ENCODE assay signal across 22 mouse cellular contexts in the genomic region with DNA sequence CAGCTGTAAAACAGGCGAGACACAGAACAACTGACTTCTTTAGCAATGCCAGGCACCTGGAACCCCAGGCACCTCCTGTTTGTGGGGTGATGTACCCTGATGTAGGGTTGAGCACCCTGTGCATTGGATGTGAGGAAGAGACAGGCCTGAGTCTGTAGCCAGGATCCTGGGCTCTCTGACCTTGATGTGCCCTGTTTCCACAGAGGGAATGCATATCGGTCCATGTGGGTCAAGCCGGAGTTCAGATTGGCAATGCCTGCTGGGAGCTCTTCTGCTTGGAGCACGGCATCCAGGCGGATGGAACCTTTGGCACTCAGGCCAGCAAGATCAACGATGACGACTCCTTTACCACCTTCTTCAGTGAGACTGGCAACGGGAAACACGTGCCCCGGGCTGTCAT. TPM values are rescaled to one million over a fixed set of nuclear protein-coding genes. Genes with fewer than 3 reads are reported as not detected.
DNase-seq lines count a peak whose midpoint lies in the region; TF ChIP-seq lines count a peak whose summit lies in the region.
"Had no signal": no experiment of that assay in that cellular context is flagged by ENCODE, and none has a peak within 500 bp of the region (broad histone marks: within the 10 kb centered on the region; RNA-seq: fewer than 3 reads in every experiment).

No protein-coding gene starts in this region.

- intact Hi-C loops in gastrocnemius, adult 2 months (cut with DNase I), result no loop called here
- intact Hi-C loops in heart, postnatal 10 days (cut with DNase I), result no loop called here

- H3K27me3 ChIP-seq in heart, embryonic 10.5 days (ENCODE audit: insufficient read depth, poor library complexity, severe bottlenecking), result no peaks in the 10 kb centered on the region; the same call in 1 of the 2 replicates
- H3K27me3 ChIP-seq: embryonic facial prominence, embryonic 12.5 days; embryonic facial prominence, embryonic 15.5 days; heart, embryonic 15.5 days had no signal

- DNase-seq in gastrocnemius, adult 2 months, result no peak
- DNase-seq in gastrocnemius, adult 18-20 months (ENCODE audit: low spot score), result no peak
- DNase-seq in heart, adult 18-20 months, result peak; percentile 44 to 49
- no peak for DNase-seq in heart, embryonic 10.5 days (ENCODE audit: low spot score)
- peak; percentile 32 to 44 for DNase-seq in heart, postnatal 10 days
- DNase-seq in heart, postnatal 4 days, result no peak
- DNase-seq in retina, postnatal 1 day, result no peak
- DNase-seq: adrenal gland, adult 8-10 months; adrenal gland, postnatal 25 days; cerebellum, adult 11 months; cerebellum, adult 2 months; cerebellum, adult 9-11 months; cerebellum, postnatal 25 days; forebrain, postnatal 0 days; gastrocnemius, postnatal 10 days; kidney, adult 18-20 months had no signal

- TF ChIP-seq CTCF in gastrocnemius, adult 2 months (IDR thresholded peaks at IDR 0.05), result no peak

- peaks cover 20% of the 10 kb centered on the region for H3K4me1 ChIP-seq in heart, embryonic 10.5 days
- H3K4me1 ChIP-seq in brown adipose tissue, adult 24 weeks (ENCODE audit: control insufficient read depth, insufficient read depth, insufficient read length, low read length), result peaks cover 22% of the 10 kb centered on the region
- H3K4me1 ChIP-seq: embryonic facial prominence, embryonic 15.5 days had no signal

- no peaks in the 10 kb centered on the region for H3K9me3 ChIP-seq in heart, embryonic 10.5 days
- H3K9me3 ChIP-seq: embryonic facial prominence, embryonic 12.5 days; embryonic facial prominence, embryonic 15.5 days; heart, embryonic 15.5 days had no signal

- 84% methylated on average over 10 of the region's 10 CpGs for WGBS in heart, embryonic 10.5 days

- peak overlapping the region; percentile 38 for H3K4me3 ChIP-seq in gastrocnemius, adult 2 months
- H3K4me3 ChIP-seq in heart, embryonic 10.5 days, result no peak overlapping the region
- H3K4me3 ChIP-seq in brown adipose tissue, adult 24 weeks (ENCODE audit: insufficient read depth, low read depth, low read length), result no peak overlapping the region
- H3K4me3 ChIP-seq: embryonic facial prominence, embryonic 12.5 days; embryonic facial prominence, embryonic 15.5 days; heart, embryonic 15.5 days had no signal

- H3K27ac ChIP-seq in gastrocnemius, adult 2 months, result peak overlapping the region; percentile 97
- no peak overlapping the region for H3K27ac ChIP-seq in heart, embryonic 10.5 days
- peak overlapping the region; percentile 52 for H3K27ac ChIP-seq in brown adipose tissue, adult 24 weeks (replicated peaks; ENCODE audit: low read depth, low read length)
- H3K27ac ChIP-seq: embryonic facial prominence, embryonic 12.5 days; embryonic facial prominence, embryonic 15.5 days; heart, embryonic 15.5 days; hindbrain, embryonic 14.5 days; hindbrain, postnatal 0 days had no signal

- no peaks in the 10 kb centered on the region for H3K36me3 ChIP-seq in heart, embryonic 10.5 days
- H3K36me3 ChIP-seq: embryonic facial prominence, embryonic 12.5 days; embryonic facial prominence, embryonic 15.5 days; heart, embryonic 15.5 days had no signal

RNA-seq across cellular contexts. Expression of a gene that starts 9.7 kb away (rescaled TPM):
- 100 to 1,000 TPM; 201 to 248 TPM for total RNA-seq in gastrocnemius, adult 2 months (2021)
- total RNA-seq in gastrocnemius, adult 18-20 months (2021), result 100 to 1,000 TPM; 193 to 210 TPM
- 100 to 1,000 TPM; 145 to 182 TPM for total RNA-seq in heart, adult 18-20 months (2021)
- 0.95 and 2.3 TPM in 2 replicates for polyA plus RNA-seq in heart, embryonic 10.5 days (2016; fragmentation: Nextera tagmentation; extraction: Ambion mirVana)
- 10 to 100 TPM; 78.2 to 86.1 TPM for total RNA-seq in heart, postnatal 10 days (2021)
- 10 to 100 TPM; 20.9 to 27.5 TPM for total RNA-seq in heart, postnatal 4 days (2021)
- 38.7 and 83.7 TPM in 2 replicates for polyA plus RNA-seq in brown adipose tissue, adult 24 weeks (2012; ENCODE audit: insufficient read depth, insufficient read length, missing spikeins)

RNA-seq across cellular contexts. Expression of a gene that starts 25.5 kb away (rescaled TPM):
- total RNA-seq in gastrocnemius, adult 2 months (2021), result 1 to 10 TPM in 1 of 2 experiments, under 1 TPM in 1; 0.89 to 1.5 TPM
- total RNA-seq in gastrocnemius, adult 18-20 months (2021), result 1 to 10 TPM in 1 of 2 experiments, under 1 TPM in 1; 0.91 to 1.4 TPM
- total RNA-seq in heart, adult 18-20 months (2021), result 1 to 10 TPM; 1.3 to 1.7 TPM
- polyA plus RNA-seq in heart, embryonic 10.5 days (2016; fragmentation: Nextera tagmentation; extraction: Ambion mirVana), result 0.62 and 1.5 TPM in 2 replicates
- total RNA-seq in heart, postnatal 10 days (2021), result 1 to 10 TPM in 1 of 2 experiments, under 1 TPM in 1; 0.82 to 1.2 TPM
- under 1 TPM; 0.67 to 0.68 TPM for total RNA-seq in heart, postnatal 4 days (2021)
- 1.8 and 2.3 TPM in 2 replicates for polyA plus RNA-seq in brown adipose tissue, adult 24 weeks (2012; ENCODE audit: insufficient read depth, insufficient read length, missing spikeins)

RNA-seq across cellular contexts. Expression of a gene that starts 36.7 kb away (rescaled TPM):
- total RNA-seq in gastrocnemius, adult 2 months (2021), result 1 to 10 TPM; 3.5 to 3.8 TPM
- 1 to 10 TPM; 2.9 TPM for total RNA-seq in gastrocnemius, adult 18-20 months (2021)
- total RNA-seq in heart, adult 18-20 months (2021), result 1 to 10 TPM; 6.7 to 7.9 TPM
- 5.1 and 6.6 TPM in 2 replicates for polyA plus RNA-seq in heart, embryonic 10.5 days (2016; fragmentation: Nextera tagmentation; extraction: Ambion mirVana)
- total RNA-seq in heart, postnatal 10 days (2021), result 10 to 100 TPM in 1 of 2 experiments, 1 to 10 TPM in 1; 7.3 to 11.2 TPM
- total RNA-seq in heart, postnatal 4 days (2021), result 1 to 10 TPM; 6.4 to 8.0 TPM
- 3.9 and 4.1 TPM in 2 replicates for polyA plus RNA-seq in brown adipose tissue, adult 24 weeks (2012; ENCODE audit: insufficient read depth, insufficient read length, missing spikeins)

Comparison
In these comparisons a context has a peak if more than half of its experiments do, and no peak if none do; other contexts are left out.
1. DNase-seq: peak in heart, adult 18-20 months (2 of 2) and heart, postnatal 10 days (2 of 2); none in gastrocnemius, adult 2 months (single experiment), gastrocnemius, adult 18-20 months (single experiment), heart, embryonic 10.5 days (single experiment), heart, postnatal 4 days (single experiment) and retina, postnatal 1 day (single experiment).